Mouse (Mus musculus) liver, adult 2 months (tissue): ENCODE results near the gene AC161166.1.

Experiments used
- CTCF ChIP-seq: fragments of 200-500 bp; IDR thresholded peaks from 2 replicates; pipeline ENCODE4 v1.5.1; 2011; ENCODE audit warnings: low read depth, low read length, control low read depth
- POLR2A ChIP-seq: fragments of 200-500 bp; IDR thresholded peaks from 2 replicates; pipeline ENCODE4 v1.6.1; 2011; ENCODE audit warnings: low read length, control low read depth; ENCODE audit not compliant: insufficient read depth; ENCODE audit errors: extremely low read depth

DNA sequence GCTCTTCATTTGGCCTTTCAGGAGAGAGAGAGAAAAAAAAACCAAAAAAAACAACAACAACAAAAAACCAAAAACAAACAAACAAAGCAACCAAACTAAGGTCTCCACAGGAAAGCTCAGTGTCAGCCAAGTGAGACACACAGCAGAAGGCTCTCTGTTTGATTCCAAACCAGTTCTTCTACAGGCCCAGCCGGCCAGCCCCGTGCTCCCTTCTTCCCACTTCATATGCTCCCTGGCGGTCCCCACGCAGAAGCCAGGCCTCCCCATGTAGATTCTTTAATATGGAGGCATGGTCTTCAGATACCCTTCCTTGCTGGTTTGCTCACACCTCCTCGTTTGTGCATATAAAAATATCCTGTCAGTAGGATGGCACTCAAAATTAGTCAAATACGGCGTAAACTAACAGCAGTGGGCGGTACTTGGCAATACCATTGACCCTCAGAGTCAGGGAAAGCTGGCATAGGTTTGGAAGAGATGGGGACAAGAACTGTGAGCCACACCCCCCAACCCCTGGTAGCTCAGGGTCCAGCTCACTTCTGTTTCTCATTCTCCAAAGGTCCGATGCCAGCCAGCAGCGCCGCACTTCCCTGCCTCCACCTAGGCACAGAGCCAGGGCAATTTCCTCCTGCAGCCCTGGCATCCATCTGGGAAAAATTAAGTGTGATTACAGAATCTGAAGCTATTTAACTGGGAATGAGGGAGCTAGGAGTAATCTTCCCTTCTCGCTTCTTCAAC lies 13.6 kb upstream of the AC161166.1 start:
- no peak for TF ChIP-seq POLR2A
- TF ChIP-seq CTCF, result no peak
